Mouse (Mus musculus): ENCODE measurements around the gene Serpinb1c.

Gene Serpinb1c

GRCm38 (mm10) chr13:32868233-32868632, 29.8 kb downstream of the Serpinb1c start:
- in situ Hi-C loops (cut with MboI; ENCODE audit: unreplicated experiment in 2 of 2): loop anchor here in 1 of 2 experiments (25.0 kb wide), 2 partner anchors 1019 to 1119 kb away; no protein-coding TSS in a partner anchor

- in situ Hi-C loops (cut with MboI; ENCODE audit: unreplicated experiment in 2 of 2): loop anchor here in 1 of 2 experiments (25.0 kb wide), 2 partner anchors 1020 to 1120 kb away; no protein-coding TSS in a partner anchor
These were observed 31.0 kb downstream of the Serpinb1c start for GRCm38 (mm10) chr13:32867030-32867429.

- in situ Hi-C loops (cut with MboI; ENCODE audit: unreplicated experiment in 2 of 2): loop anchor here in 1 of 2 experiments (25.0 kb wide), 2 partner anchors 1021 to 1121 kb away; no protein-coding TSS in a partner anchor
These were observed 31.5 kb downstream of the Serpinb1c start for GRCm38 (mm10) chr13:32866484-32866883.

GRCm38 (mm10) chr13:32865591-32865990, 32.4 kb downstream of the Serpinb1c start:
- in situ Hi-C loops (cut with MboI; ENCODE audit: unreplicated experiment in 2 of 2): loop anchor here in 1 of 2 experiments (25.0 kb wide), 2 partner anchors 1022 to 1122 kb away; no protein-coding TSS in a partner anchor

GRCm38 (mm10) chr13:32864529-32864928, 33.5 kb downstream of the Serpinb1c start:
- in situ Hi-C loops (cut with MboI; ENCODE audit: unreplicated experiment in 2 of 2): loop anchor here in 1 of 2 experiments (25.0 kb wide), 2 partner anchors 1023 to 1123 kb away; no protein-coding TSS in a partner anchor

- in situ Hi-C loops (cut with MboI; ENCODE audit: unreplicated experiment in 2 of 2): loop anchor here in 1 of 2 experiments (25.0 kb wide), 2 partner anchors 1024 to 1124 kb away; no protein-coding TSS in a partner anchor
These were observed 34.6 kb downstream of the Serpinb1c start for GRCm38 (mm10) chr13:32863456-32863855.

- in situ Hi-C loops (cut with MboI; ENCODE audit: unreplicated experiment in 2 of 2): loop anchor here in 1 of 2 experiments (25.0 kb wide), 2 partner anchors 1026 to 1126 kb away; no protein-coding TSS in a partner anchor
These were observed 37.2 kb downstream of the Serpinb1c start for GRCm38 (mm10) chr13:32860821-32861220.

- in situ Hi-C loops (cut with MboI; ENCODE audit: unreplicated experiment in 2 of 2): loop anchor here in 1 of 2 experiments (25.0 kb wide), 2 partner anchors 1034 to 1134 kb away; no protein-coding TSS in a partner anchor
These were observed 44.9 kb downstream of the Serpinb1c start for GRCm38 (mm10) chr13:32853073-32853472.

- in situ Hi-C loops (cut with MboI; ENCODE audit: unreplicated experiment in 2 of 2): loop anchor here in 1 of 2 experiments (25.0 kb wide), 2 partner anchors 1035 to 1135 kb away; no protein-coding TSS in a partner anchor
These were observed 45.5 kb downstream of the Serpinb1c start for GRCm38 (mm10) chr13:32852539-32852938.

GRCm38 (mm10) chr13:32851967-32852366, 46.0 kb downstream of the Serpinb1c start:
- in situ Hi-C loops (cut with MboI; ENCODE audit: unreplicated experiment in 2 of 2): loop anchor here in 1 of 2 experiments (25.0 kb wide), 2 partner anchors 1035 to 1135 kb away; no protein-coding TSS in a partner anchor

- in situ Hi-C loops (cut with MboI; ENCODE audit: unreplicated experiment in 2 of 2): loop anchor here in 1 of 2 experiments (25.0 kb wide), 2 partner anchors 1036 to 1136 kb away; no protein-coding TSS in a partner anchor
These were observed 47.2 kb downstream of the Serpinb1c start, which contains the start of gene Serpinb1a for GRCm38 (mm10) chr13:32850668-32851404. Gene Serpinb1a, minus strand, starts transcription at chr13:32851185.

GRCm38 (mm10) chr13:32850156-32850555, 47.9 kb downstream of the Serpinb1c start:
- in situ Hi-C loops (cut with MboI; ENCODE audit: unreplicated experiment in 2 of 2): loop anchor here in 1 of 2 experiments (25.0 kb wide), 2 partner anchors 1037 to 1137 kb away; no protein-coding TSS in a partner anchor

- in situ Hi-C loops (cut with MboI; ENCODE audit: unreplicated experiment in 2 of 2): loop anchor here in 1 of 2 experiments (25.0 kb wide), 2 partner anchors 1038 to 1138 kb away; no protein-coding TSS in a partner anchor
These were observed 48.4 kb downstream of the Serpinb1c start for GRCm38 (mm10) chr13:32849531-32850123.

- in situ Hi-C loops (cut with MboI; ENCODE audit: unreplicated experiment in 2 of 2): no loop called here
These were observed 48.9 kb downstream of the Serpinb1c start for GRCm38 (mm10) chr13:32849092-32849491.

- in situ Hi-C loops (cut with MboI; ENCODE audit: unreplicated experiment in 2 of 2): no loop called here
These were observed 51.8 kb downstream of the Serpinb1c start for GRCm38 (mm10) chr13:32846221-32846620.

GRCm38 (mm10) chr13:32841349-32841748, 56.7 kb downstream of the Serpinb1c start:
- in situ Hi-C loops (cut with MboI; ENCODE audit: unreplicated experiment in 2 of 2): no loop called here

GRCm38 (mm10) chr13:32839314-32839713, 58.7 kb downstream of the Serpinb1c start:
- in situ Hi-C loops (cut with MboI; ENCODE audit: unreplicated experiment in 2 of 2): no loop called here

- in situ Hi-C loops (cut with MboI; ENCODE audit: unreplicated experiment in 2 of 2): no loop called here
These were observed 63.5 kb downstream of the Serpinb1c start for GRCm38 (mm10) chr13:32834513-32834912.

GRCm38 (mm10) chr13:32833237-32833636, 64.8 kb downstream of the Serpinb1c start:
- in situ Hi-C loops (cut with MboI; ENCODE audit: unreplicated experiment in 2 of 2): no loop called here

- in situ Hi-C loops (cut with MboI; ENCODE audit: unreplicated experiment in 2 of 2): no loop called here
These were observed 65.2 kb downstream of the Serpinb1c start for GRCm38 (mm10) chr13:32832776-32833175.

All from v-Abl transformed pro-B cells (cell line).